Mouse (Mus musculus): Measurements from ENCODE around the gene Dqx1.

Gene Dqx1

DNA sequence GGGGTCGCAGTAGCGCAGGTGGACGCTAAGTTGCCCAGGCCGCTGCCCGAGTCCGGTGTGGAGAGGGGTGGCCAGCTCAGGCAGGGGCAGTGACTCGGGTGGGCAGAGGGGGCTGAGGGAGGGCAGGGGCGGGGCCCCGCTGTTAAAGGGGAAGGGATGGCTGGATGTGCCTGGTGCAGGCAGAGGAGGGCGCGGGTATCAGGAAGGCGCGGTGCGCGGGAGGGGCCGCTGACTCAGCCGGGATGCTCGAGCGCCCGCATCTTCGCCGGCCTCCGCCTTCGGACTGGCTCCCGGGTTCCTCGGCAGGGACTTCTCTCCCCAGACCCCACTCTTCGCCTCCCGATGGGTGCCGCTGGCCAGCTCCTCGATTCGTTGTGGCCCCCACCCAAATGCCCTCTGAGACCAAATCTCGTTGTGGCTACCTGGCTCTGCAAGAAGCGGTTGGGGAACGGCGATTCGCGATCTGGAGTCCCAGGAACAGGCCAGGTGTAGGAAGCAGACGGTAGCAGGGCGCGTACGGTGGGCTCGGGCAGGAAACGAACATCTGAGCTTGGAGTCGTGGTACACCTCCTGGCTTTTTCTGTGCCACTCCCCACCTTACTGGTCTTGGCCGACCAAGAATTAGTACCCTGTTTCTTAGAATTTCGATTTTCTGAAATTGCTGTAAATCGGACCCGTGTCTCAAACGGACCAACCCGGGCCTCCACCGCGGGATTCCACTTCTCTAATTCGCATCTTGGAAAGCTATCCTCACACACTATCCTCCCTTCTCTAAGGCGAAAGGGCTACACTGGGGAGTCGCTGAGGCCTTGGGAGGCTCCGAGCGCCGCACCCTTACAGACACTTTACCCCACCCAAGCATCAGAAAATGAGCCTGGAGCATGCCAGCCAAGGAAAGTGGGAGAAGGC, 12.9 kb downstream of the Dqx1 start:
- DNase-seq (ENCODE audit: low read depth, low spot score), result peak; percentile 81

DNA sequence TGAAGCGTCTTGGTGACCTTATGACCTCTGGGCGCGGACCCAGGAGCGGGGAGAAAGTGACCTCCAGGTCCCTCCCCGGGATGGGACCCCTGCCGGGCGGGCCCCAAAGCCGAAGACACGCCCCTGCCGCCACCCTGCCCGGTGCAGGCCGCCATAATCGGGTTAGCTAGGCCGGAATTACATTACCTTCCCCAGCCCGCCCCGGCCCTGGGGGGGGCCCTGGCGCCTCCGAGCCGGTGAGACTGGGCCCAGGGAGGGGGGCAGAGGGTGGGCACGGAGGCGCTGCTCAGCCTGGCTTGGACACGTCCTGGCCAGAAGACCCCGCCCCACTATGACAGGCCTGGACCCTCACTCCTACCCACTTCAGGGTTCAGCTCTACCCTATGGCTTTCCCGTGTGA, 13.6 kb downstream of the Dqx1 start:
- DNase-seq (ENCODE audit: low read depth, low spot score), result peak; percentile 27

DNA sequence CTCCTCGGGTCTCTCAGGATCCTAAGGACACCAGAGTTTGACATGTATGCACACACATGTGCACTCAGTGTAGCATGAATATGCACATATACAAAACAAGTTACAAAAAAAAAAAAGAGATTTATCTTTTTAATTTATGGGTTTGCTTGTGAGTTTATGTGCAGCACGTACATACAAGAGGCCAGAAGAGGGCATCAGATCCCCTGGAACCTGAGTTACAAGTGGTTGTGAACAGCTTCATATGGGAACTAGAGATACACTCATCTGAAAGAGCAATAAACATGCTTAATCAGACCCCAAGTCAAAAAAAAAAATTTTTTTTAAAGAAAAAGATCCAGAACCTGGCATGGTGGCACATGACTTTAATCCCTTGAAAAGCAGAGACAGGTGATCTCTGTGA, 17.3 kb downstream of the Dqx1 start:
- DNase-seq (ENCODE audit: low read depth, low spot score), result no peak

DNA sequence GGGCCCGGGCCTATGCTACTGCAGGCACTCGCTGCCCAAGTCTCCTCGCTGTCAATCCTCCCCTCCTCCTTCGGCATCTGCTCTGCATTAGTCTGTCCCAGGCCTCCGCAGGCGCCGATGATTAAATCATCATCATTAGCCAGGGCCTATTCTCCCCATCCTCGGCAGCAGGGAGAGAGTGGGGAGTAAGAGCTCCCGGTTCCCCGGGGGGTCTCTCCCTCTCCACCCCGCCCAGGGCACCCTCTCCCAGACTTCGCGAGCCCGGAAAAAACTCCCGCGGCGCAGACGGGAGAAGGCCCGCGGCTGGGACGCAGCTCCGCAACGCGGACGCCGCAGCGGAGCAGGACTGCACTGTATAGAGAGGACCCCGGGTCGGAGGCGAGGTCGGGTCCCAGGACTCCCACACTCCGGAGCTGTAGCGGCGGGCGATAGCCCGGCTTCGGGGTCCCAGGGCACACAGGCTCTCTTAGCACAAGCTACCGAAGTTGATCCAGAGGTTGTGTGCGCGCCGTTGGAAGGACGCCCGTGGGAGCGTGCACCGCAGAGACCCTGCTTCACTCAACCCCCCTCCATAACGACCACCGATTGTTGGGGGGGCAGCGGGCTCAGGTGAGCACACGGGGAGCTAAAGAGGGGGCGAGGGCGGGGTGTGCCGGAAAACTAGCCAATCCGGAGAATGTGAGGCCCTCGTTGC, 20.1 kb downstream of the Dqx1 start, which contains the start of gene Pcgf1:
Gene Pcgf1 (plus strand): TSS at position 240 of the 694 bp plus-strand sequence.
- DNase-seq (ENCODE audit: low read depth, low spot score), result no peak

DNA sequence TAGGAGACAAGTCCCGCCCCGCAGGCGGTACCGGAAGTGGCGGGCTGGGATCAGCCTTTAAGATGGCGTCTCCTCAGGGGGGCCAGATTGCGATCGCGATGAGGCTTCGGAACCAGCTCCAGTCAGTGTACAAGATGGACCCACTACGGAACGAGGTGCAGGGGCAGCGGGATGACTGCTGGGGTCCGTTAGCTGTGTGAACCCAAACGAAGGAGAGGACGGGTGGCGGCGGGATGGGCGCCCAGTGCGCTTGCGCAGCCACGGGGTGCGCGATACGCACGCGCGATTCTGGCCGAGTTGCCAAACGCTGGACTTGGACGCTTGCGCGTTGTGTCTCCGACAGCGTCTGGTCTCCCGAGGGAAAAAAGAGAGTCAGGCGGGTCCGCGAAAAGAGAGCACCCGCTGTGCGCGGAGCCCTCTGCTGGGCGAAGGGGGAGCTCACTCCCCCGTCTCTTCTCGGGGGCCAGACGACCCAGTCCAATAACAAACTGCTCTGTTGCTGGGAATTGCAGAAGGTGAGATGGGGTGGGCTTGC, 20.7 kb downstream of the Dqx1 start:
- peak; percentile 98 for DNase-seq (ENCODE audit: low read depth, low spot score)

DNA sequence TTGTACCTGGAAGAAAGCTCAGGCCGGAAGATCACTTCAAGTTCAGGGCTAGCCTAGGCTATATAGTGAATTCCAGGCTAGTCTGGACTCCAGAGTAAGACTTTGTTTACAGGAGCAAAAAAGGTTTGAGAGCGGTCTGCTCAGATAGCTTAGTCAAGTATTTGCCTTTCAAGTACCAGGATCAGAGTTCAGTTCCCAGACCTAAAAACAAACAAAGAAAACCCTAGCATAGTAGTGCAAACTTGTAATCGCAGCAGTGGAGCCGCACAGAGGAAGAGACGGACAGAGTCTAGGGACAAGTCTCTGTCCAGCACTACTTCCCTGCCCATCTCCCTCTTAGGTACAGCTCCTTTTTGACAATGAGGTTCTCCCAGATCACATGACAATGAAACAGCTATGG, 22.6 kb downstream of the Dqx1 start:
- no peak for DNase-seq (ENCODE audit: low read depth, low spot score)

DNA sequence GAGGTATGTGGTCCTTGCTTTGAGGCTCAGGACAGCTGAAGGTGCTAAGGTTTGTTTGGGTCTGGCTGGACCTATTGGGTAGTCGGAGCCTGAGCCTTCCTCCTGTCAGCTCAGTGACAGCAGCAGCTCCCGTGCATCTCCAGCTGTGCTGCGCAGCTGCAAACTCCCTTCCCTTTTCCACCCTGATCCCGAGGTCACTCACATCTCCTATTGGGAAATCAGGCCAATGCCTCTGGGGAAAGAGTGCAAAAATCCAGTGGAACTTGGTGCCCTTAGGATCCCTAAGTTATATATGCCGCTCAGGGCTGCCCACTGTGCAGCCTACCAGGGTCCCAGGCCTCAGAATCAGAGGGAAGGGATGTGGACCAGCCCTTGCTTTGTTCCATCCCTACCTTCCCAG, 25.9 kb downstream of the Dqx1 start:
- DNase-seq (ENCODE audit: low read depth, low spot score), result no peak

DNA sequence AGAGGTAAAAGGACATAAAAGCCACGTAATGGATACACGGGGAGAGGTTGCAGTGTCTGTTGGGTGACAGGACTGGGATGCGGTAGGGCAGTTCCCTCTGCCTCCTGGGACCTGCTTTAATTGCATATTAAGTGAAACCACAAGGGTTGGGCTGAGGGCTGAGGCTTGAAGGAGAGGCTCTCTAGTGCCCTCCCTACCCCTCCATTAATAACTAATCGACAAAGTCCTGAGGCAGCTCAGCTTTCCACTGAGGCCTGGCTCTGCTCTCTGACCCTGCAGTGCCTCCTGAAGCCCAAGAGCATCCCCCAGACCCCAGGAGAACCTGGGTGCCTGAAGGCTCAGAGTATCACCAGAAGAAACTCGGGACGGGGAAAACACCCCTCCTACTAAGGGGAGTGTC, 26.8 kb downstream of the Dqx1 start:
- no peak for DNase-seq (ENCODE audit: low read depth, low spot score)

DNA sequence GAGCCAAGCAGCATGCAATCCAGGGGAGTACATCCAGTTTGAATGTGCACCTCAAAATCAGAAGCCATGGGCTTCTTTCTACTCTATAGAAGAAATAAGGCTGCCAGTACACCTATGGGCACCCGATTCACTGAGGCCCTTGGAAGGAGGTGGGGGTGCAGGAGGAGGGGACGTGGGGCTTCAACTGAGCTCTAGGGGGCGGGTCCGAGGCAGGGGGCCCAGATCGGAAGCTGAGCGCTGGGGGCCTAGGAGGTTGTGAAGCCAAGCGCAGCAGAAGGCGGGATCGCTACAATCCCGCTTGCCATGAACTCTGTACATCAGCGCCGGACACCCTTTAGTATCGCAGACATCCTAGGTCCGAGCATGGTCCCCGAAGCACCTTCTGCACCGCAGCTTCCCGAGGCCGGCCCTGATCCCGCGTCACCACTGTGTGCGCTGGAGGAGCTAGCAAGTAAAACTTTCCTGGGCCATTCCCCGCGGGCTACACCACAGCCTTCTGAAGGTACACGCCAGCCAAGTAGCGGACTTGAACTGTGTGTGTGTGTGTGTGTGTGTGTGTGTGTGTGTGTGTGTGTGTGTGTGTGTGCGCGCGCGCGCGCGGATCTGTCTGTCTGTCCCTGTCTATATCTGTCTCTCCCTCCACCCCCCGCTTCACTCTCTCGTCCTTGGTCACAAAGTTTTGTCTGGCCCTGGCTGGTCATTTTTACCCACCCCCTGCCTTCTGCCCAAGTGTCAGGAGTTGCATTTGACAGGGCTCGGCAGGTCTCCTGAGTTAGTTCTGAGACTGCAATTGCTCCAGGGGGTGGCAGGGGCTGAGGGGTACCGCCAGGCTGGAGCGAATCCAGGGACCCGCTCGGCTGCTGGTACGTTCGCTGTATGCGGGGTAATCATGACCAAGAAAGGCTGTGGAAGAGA, 28.7 kb downstream of the Dqx1 start, which contains the start of gene Lbx2:
Gene Lbx2 (plus strand): TSS at position 247 of the 915 bp plus-strand sequence.
- peak; percentile 45 for DNase-seq (ENCODE audit: low read depth, low spot score)

DNA sequence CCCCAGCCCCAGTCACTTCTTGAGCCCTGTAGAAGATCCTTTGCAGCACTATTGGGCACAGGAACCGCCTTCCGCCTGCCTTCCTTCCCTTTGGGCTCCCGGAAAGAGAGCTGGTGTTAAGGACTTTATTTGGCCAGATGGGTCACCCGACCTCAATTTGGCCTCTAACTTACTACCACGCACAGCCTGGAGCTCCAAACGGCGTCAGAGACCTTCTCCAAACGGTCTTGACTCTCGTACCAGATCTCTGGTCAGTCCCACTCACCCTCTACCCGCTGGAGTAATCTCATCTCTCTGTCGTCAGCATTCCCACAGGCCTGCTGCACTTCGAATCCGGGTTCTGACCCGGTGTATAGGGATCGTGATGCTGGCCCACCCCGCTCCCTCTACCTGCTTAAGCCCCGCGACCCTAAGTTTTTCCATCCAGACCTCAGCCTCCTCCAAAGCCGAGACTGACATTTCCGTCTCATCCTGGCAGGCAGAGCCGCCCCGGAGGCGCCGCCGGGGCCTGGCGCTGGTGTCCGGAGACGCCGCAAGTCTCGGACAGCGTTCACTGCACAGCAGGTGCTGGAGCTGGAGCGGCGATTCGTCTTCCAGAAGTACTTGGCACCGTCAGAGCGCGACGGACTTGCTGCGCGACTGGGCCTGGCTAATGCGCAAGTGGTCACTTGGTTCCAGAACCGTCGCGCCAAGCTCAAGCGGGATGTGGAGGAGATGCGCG, 29.7 kb downstream of the Dqx1 start:
- peak; percentile 61 for DNase-seq (ENCODE audit: low read depth, low spot score)

DNA sequence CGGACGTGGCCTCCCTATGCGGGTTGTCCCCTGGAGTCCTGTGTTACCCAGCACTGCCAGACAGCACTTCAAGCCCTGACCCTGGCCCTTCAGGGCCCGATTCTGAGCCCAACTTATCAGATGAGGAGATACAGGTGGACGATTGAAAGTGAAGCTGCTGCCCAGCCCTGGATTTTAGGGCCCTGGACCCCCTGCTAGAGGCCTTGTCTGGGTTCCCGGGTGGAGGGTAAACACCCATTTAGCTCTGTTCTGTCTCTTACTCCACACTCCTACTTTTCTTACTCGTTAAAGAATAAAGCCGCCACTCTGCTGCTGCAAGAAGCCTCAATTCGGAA, 30.2 kb downstream of the Dqx1 start:
- DNase-seq (ENCODE audit: low read depth, low spot score), result peak; percentile 14

DNA sequence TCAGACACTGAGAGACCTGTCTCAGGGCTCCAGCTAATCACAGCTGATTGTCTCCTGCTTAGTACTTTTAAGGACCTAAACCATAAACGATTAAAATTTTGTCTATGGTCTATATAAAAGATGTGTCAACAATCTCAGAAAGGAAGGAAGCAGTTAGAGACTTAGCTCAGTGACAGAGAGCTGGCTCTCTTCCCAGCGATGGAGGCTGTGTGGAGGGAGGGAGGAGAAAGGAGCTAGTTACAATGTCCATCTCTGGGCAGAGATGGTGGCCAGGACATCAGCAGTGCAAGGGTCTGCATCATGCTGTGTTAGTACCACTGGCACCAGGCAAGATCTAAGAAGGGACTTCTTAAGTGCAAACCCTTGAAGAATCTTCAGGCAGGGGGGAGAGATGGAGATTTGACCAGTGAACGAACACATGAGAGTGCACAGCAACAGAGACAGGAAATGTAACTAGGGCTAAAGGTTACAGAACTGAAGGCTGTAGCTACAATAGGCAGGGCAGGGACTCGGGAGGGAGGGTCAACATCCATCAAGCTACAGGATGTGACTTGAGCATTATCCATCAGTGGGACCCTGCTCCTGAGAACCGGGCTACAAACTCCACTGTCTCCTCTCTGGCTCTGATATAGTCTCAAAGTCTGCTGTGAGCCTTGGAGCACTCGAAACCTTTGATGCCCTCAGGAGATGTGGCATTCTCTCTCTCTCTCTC, 34.9 kb downstream of the Dqx1 start:
- no peak for DNase-seq (ENCODE audit: low read depth, low spot score)

DNA sequence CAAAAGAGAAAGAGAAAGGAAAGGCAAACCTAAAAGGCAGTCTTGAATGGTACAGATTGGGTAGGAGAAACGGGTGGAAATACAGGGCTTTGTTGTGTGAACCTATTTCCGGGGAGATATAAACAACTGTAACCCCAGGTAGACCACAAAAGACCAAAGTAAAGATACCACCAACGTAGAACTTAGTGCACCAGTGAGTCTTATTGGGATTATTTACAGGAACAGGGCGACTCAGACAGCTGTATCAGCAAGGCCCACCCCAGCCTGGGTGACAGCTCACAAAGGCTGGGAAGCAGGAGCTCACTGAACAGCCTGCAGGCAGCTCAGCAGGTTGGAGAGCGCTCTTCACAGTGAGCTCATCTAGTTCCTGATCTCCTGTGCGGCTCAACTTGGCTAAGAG, 38.3 kb downstream of the Dqx1 start:
- no peak for DNase-seq (ENCODE audit: low read depth, low spot score)

DNA sequence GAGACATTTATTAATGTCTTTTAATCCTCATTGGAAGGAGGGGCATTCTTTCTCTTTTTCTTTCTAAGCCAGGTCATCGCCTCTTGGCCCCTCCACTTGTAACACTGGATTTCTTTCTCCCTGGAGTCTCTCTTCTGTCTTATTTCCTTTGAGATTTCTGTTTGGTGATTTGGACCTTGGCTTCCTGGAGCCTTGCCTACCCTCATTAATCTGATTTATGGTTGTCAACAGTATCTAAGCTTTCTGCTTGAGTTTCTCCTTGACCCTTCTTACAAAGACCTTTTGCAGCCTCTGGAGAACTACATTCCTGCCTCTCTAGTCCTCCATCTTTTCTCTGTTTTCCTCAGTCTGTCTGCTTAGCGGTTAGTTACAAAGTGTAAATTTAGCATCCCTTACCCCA, 40.8 kb downstream of the Dqx1 start:
- no peak for DNase-seq (ENCODE audit: low read depth, low spot score)

DNA sequence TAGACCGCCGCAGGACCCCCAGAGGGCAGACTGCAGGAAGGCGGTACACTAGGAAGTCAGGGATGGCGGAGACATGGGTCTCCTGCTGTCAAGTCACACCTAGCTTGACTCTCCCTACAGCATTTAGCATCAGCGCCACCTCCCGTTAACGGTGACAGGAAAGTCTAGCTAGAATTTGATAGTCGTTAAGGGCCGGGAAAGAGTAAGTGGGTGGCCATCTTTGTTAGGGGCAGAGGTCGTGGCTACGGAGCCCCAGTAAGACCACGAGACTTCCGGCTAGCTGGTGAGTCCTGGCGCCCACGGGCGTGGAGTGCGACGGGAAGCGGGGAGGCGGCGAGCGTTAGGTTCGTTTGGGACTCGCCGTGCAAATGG, 43.7 kb downstream of the Dqx1 start, which contains the start of the genes Ccdc142 and Gm42688:
Gene Ccdc142 (plus strand): TSS at position 286 of the 372 bp plus-strand sequence.
Gene Gm42688 (plus strand): TSS at position 302 of the 372 bp plus-strand sequence.
- DNase-seq (ENCODE audit: low read depth, low spot score), result peak; percentile 94

DNA sequence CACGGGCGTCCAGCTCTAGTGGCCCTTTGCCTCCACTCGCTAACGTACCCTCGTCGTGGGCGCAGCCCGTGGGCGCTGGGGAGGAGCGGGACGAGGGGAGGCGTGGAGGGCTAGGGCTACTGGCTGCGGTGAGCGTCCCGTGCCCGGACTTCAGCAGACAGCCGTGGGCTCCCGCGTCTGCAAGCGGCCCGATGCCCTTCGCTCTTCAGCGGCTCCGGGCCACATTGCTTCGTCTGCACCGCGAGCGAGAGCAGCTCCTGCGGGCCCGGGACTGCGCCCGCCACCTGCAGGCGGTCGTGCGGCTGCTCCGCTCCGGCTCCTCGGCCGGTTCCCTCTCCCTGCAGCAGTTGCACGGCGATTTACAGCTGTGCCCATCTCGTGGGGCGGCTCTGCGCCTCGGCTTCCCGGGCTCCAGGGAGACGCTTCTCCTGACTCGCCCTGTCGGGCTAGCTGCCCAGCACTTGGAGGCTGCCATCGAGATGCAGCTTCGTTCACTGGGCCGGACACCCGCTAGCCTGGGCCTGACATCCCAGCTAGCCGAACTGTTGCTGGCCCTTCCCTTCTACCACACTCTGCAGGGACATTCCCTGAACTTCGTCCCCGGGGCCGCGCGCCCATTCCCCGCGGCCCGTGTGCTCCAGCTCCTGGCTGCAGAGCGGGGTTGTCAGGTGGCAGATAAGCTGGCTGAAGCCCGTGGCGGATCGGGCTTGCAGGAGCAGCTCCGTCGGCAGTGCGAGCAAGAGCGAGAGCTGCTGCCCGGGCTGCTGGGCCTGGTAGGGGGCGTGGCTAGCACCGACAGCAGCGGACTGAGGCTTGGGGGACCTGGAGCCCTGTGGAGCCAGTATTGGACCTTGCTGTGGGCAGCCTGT, 44.3 kb downstream of the Dqx1 start:
- DNase-seq (ENCODE audit: low read depth, low spot score), result peak; percentile 76

DNA sequence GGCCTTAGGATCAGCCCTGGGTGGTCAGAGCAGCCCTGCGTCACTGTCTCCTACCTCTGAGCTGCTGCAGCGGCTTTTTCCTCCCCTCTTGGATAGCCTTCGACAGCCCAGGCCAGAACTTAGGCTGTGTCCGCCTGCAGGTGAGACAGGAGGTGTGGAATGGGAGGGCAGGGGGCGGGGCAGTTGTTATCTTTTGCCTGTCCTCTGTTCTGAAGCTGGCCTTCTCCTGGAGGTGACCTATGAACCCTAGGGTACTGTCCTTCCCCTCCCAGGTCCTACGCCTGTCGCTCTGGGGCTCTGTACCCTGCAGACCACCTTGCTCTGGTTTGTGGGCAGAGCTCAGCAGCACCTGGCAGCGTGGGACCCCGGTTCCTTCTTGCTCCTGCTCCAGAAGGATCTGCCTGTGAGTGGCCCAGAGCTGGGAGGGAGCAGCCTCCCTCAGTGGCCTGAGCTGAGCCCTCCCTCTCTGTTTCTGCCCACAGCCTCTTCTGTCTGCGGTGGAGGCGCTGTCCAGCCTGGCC, 45.5 kb downstream of the Dqx1 start:
- no peak for DNase-seq (ENCODE audit: low read depth, low spot score)

DNA sequence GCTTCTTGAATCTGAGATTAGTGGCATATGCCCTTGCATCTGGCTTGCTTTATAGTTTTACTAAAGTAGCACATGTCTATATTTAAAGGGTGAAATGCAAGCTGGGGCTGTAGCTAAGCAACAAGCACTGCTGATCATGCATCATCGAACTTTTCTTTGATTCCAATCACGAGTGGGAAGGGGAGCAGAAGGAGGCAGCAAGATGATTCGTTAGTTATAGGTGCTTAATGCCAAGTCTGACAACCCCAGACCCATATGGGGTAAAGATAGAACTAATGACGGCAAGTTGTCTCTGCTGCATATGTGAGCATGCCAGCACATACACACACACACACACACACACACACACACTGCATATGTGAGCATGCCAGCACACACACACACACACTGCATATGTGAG, 46.5 kb downstream of the Dqx1 start:
- DNase-seq (ENCODE audit: low read depth, low spot score), result no peak
